Mouse (Mus musculus): ENCODE measurements around the gene Cdk12.
"Not testable (repeated sequence)": the region's sequence is repeated elsewhere in the genome, so short reads cannot be mapped to it uniquely, and the experiment has no call there.

Gene Cdk12

DNA sequence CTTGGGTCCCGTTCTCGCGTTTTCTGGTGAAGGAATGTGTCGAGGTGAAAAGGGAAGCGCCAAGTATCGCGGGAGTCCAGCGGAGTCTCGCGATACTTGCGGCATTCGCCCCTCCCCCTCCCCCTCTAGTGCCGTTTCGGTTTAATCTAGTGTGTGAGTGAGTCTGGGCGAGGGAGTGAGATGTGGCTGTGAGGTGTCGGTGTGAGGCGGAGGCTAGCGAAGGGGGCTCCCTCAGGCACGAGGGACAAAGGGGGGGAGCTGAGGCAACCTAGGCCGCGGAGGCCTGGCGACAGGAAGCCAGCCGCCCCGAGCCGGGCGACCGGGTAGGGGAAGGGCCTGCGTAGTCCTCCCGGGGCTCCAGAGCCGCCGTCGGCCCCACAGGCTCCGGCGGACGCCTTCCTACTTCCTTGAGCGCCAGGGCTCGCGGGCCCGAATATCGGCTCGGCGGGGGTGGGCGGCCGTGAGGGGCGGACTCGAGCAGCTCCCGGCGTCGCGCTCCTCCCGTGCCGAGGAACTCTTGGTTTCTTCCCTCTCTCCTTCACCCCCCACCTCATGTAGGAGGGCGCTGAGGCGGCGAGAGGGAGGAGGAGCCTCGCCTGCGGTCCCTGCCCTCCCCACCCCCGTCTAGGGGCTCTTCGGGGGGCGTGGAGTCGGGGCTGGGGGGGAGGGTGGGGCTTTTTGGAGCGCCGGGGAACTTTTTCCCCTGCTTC lies at the start of gene Cdk12:
Gene Cdk12, plus strand, starts transcription at position 419 of the 710 bp plus-strand sequence.
- DNase-seq (ENCODE audit: low read depth in 1 of 2, low spot score in 2 of 2) = peak; percentile 87 to 92

DNA sequence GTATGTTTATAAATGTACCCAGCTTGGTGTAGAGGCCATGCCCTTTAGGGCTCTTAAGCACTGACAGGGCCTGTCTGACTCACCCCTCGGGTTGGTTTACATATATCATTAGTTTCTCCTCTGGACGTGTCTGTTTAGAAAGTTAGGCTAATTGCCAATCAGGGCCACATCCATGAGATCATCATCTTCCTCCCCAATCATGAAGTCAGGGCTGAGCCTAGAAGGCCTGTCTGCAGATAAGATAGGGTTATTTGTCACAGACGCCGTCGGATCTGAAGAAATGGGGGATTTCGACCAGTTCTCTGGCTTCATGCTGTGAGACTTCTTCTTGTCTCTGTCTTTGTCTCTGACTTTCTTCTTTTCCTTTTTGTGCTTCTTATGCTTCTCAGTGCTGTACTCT lies 47.8 kb upstream of the Cdk12 start:
- DNase-seq (ENCODE audit: low read depth in 1 of 2, low spot score in 2 of 2) = no peak

DNA sequence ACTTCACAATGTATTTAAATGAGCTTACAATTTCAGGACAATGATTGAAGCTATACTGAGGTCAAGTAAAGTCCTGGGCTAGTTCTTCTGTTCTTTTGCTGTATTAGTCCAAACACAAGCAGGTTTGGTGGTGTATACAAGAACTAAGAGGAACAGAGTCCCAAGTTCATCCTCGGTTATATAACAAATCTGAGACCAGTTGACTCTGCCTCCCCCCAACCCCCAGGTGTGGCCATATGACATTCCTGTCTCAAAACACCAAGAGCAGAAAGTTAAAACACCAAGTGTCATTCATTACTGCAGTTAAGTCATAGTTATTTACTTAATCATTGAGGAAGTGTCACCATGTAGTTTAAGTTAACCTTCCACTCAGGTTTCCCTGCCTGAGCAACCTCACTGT lies 34.5 kb upstream of the Cdk12 start:
- no peak for DNase-seq (ENCODE audit: low read depth in 1 of 2, low spot score in 2 of 2)

DNA sequence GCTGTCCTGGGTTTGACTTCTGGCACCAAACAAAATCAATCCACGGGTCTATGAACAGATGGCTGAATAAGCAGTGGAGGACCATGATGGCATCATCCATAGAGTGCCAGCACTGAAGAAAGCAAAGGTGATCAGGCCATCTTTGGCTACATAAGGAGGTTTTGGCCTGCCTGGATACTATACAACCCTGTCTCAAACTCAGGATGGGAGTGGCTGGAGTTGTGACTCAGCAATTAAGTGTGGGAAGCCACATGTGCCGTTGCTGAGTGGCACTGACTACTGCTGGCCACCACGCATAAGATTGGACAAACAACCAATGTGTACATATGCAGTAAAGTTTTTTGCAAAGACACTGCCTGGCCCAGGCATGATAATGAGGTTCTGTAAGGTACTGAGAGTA lies 20.7 kb upstream of the Cdk12 start:
- not testable (repeated sequence) for DNase-seq (ENCODE audit: low read depth in 1 of 2, low spot score in 2 of 2)

DNA sequence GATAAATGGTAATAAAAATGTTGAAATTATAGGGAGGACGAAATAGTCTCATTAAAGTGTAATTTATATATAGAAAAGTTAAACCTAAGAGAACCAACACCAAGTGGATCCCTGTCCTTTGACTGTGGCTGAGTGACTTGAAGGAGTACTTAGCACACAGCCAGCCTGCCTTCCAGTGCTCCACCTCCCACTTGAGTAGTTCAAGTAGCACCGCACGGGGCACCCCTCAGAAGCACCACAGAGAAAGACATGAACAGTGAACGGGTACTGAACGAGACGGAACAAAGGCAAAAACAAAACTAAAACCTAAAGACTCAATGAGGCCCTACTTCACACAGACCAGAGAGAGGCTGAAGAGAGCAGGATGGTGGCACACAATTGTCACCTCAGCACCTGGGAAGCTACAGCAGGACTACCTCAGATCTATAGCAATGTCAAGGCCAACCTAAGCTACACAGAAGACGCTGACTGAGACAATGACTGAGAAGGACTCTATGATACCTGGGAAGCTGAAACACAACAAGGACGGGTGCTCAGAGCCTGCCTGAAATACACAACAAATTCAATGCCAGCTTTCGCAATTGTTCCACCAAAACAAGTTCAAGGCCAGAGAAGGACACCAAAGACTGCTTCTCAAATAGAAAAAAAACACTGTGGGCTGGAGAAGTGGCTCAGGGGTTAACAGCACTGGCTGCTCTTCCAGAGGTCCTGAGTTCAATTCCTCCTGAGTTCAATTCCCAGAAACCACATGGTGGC lies 15.0 kb upstream of the Cdk12 start:
- DNase-seq (ENCODE audit: low read depth in 1 of 2, low spot score in 2 of 2) = no peak

DNA sequence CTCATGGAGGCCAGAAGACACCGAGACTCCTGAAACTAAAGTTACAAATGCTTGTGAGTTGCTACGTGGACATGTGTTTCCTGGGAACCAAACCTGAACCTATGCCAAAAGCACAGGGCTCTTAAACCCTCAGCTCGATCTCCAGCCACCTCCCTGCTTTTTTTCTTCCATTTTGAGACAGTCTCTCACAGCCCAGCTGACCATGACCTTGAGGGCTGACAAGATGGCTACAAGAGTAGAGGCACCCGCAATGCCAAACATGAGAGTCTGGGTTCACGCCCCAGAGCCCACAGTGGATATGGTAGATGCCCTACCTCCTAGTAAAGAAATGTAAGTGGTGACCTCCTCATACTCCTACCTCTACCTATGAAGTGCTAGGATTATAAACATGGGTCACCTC lies 12.0 kb upstream of the Cdk12 start:
- no peak for DNase-seq (ENCODE audit: low read depth in 1 of 2, low spot score in 2 of 2)

DNA sequence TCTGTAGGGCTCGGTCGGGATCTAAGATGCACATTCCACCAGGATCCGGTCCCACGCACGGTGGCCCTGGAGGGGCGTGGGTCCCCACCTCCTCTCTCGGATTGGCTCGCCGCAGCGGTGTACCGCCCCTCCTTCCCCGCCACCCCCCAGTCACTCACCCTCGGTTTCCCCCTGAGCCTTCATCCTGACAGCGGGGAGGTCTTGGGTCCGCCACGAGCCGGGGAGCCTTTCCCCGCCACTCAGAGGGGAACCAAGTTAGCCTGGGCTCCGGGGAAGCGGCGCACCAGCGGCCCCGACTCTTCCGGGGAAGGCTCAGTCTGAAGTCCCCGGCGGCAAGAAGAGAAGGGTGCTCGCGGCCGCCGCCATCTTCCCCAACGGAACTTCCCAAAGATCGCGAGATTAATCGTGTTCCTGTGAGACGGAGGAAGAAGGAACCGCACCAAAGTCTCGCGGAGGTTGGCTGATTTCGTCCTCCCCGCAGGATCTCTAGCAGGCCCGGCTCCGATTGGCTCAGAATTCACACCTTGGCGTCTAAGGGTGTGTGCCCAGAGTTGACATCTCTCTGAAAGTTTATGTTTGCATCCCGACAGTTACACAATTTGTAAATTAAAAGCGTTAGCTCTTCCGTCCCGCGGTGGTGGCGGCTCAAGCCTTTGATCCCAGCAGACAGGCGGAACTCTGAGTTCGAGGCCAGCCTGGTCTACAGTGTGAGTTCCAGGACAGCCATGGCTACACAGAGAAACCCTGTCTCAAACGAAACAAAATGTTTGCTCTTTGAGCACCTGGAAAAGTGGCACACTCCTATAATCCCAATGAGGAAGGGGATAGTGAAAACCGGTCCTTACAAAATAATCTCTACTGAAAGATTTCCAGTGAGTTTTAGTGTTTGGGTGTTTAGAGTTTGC lies 9.7 kb upstream of the Cdk12 start, which contains the start of gene Med1:
Gene Med1, minus strand, starts transcription at position 393 of the 905 bp plus-strand sequence.
- peak; percentile 86 to 90 for DNase-seq (ENCODE audit: low read depth in 1 of 2, low spot score in 2 of 2)

DNA sequence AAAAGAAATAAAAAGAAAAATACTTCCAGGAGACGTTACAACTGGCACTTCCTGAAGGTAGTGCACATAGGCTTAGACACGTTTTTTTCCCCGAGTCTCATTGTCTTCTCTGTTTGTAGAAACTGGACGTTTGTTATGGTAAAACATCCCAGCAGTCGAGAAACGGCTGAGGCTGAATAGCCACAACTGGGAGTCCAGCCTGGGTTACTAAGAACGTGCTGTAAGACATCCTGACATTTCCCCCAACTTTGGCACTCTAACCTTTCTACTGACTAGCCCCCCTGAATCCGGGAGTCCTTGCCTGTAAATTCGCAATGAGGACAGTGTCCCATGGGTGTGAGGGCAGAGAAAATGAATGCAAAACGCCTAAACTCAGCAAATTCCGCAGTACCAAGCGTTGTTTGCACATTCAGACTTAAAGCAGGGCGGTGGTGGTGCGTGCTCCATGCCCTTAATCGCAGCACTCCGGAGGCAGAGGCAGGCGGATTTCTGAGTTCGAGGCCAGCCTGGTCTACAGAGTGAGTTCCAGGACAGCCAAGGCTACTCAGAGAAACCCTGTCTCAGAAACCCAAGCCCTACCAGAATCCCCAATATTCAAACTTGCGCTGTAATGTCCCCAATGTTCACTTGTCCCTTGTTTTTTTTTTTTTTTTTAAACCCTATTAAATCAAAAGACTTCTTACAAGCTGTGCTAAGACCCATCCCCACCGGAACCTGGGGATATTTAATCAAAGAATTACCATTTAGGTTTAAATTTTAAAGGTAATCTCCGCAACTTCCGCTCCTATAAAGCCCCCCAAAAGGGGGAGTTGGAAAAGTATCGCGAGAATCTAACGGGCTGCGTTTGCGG lies 843 bp upstream of the Cdk12 start:
- DNase-seq (ENCODE audit: low read depth in 1 of 2, low spot score in 2 of 2) = peak in 1 of 2 experiments; percentile 21

DNA sequence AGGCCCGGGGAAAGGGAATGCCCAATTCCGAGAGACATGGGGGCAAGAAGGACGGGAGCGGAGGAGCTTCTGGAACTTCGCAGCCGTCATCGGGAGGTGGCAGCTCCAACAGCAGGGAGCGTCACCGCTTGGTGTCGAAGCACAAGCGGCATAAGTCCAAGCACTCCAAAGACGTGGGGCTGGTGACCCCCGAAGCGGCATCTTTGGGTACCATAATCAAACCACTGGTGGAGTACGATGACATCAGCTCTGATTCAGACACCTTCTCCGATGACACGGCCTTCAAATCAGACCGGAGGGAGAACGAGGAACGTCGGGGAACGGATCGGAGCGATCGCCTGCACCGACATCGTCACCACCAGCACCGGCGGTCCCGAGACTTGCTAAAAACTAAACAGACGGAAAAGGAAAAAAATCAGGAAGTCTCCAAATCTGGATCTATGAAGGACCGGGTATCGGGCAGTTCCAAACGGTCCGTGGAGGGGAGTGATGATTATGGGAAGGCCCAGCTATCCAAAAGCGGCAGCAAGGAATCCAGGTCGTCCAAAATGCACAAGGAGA lies 572 bp downstream of the Cdk12 start:
- DNase-seq (ENCODE audit: low read depth in 1 of 2, low spot score in 2 of 2) = peak in 1 of 2 experiments; percentile 42

DNA sequence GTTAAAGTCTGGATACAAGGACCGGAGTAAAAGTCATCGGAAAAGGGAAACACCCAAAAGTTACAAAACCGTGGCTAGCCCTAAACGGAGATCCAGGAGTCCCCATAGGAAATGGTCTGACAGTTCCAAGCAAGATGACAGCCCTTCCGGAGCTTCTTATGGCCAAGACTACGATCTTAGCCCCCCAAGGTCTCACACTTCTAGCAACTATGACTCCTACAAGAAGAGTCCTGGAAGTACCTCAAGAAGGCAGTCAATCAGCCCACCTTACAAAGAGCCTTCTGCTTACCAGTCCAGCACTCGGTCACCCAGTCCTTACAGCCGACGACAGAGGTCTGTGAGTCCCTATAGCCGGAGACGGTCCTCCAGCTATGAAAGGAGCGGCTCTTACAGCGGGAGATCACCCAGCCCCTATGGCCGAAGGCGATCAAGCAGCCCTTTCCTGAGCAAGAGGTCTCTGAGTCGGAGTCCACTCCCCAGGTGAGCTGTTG lies 1.1 kb downstream of the Cdk12 start:
- DNase-seq (ENCODE audit: low read depth in 1 of 2, low spot score in 2 of 2) = no peak

DNA sequence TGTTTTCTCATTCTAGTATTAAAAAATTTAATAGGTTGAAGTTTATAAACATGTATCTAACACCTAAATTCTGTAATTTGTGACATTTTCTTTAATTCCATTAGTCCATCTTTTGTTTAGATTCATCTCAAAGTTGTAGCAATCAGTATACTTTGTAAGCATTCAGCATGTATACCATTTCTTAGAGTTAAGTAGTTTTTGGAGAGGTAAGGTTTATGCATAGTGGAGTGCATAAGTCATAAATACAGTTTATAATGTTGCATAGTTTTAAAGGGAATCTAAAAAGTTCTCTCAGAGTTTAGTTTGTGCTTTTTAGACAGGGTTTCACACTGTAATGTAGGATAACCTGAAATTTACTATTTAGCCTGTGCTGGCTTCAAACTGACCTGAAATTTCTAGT lies 2.6 kb downstream of the Cdk12 start:
- DNase-seq (ENCODE audit: low read depth in 1 of 2, low spot score in 2 of 2) = no peak

DNA sequence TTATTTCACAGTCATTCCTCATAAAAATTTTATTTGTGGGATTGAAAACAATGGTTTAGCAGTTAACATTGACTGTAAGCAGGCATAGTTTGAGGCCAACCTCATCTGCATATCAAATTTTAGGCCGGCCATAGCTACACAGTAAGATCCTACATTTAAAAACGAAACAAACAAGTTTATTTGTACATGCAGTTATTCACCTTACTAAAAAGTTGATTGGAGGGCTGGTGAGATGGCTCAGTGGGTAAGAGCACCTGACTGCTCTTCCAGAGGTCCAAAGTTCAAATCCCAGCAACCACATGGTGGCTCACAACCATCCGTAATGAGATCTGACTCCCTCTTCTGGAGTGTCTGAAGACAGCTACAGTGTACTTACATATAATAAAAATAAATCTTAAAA lies 3.4 kb downstream of the Cdk12 start:
- not testable (repeated sequence) for DNase-seq (ENCODE audit: low read depth in 1 of 2, low spot score in 2 of 2)

DNA sequence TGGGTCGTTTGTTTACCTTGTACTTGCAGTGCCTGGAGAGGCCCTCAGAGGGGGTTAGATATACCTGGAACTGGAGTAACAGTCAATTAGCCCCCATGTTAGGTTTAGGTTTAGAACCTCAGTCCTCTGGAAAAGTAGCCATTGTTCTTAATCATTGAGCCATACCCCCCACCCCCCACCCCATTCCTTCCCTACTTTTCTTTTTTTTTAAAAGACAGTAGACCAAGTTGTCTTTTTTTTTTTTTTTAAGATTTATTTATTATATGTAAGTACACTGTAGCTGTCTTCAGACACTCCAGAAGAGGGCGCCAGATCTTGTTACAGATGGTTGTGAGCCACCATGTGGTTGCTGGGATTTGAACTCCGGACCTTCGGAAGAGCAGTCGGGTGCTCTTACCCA lies 6.8 kb downstream of the Cdk12 start:
- DNase-seq (ENCODE audit: low read depth in 1 of 2, low spot score in 2 of 2) = not testable (repeated sequence)

DNA sequence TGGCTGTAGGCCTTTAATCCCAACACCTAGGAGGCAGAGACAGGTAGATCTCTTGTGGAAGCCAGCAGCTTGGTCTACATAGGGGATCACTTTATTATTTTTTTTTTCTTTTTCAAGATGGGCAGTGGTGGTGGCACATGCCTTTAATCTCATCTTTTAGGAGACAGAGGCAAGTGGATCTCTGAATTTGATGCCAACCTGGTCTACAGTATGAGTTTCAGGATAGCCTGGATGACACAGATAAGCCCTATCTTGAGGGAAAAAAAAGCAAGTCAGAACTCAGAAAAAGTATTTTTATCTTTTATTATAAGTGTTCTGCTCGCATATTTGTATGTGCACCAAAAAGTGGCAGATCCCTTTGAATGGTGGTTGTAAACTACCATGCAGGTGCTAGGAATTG lies 10.5 kb downstream of the Cdk12 start:
- DNase-seq (ENCODE audit: low read depth in 1 of 2, low spot score in 2 of 2) = no peak

DNA sequence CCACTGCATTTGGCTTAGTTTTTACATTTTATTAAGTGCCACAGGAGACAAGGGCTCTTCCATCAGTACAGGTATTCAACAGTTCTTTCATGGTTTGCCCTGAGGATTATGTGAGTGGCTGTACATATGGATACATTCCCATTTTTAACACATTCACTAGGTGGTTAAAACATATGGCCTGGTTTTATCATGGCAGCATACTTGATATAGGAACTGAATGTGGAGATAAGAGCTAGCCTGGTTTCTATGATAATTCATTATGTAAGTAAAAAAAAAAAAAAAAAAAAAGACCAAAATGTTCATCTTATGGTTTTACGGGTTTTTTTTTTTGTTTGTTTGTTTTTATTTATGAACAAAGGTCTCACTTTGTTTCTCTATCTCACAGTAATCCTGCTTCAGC lies 23.5 kb downstream of the Cdk12 start:
- no peak for DNase-seq (ENCODE audit: low read depth in 1 of 2, low spot score in 2 of 2)

DNA sequence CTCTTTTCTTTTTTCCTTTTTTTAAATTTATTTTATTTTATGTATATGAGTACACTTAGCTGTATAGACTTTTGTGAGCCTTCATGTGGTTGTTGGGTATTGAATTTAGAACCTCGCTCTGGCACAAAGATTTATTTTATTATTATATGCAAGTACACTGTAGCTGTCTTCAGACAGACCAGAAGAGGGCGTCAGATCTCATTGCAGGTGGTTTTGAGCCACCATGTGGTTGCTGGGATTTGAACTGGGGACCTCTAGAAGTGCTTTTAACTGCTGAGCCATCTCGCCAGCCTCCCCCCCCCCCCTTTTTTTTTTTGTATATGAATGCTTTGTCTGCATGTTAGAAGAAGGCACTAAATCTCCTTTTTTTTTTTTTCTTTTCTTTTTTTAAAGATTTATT lies 35.6 kb downstream of the Cdk12 start:
- DNase-seq (ENCODE audit: low read depth in 1 of 2, low spot score in 2 of 2) = no peak

DNA sequence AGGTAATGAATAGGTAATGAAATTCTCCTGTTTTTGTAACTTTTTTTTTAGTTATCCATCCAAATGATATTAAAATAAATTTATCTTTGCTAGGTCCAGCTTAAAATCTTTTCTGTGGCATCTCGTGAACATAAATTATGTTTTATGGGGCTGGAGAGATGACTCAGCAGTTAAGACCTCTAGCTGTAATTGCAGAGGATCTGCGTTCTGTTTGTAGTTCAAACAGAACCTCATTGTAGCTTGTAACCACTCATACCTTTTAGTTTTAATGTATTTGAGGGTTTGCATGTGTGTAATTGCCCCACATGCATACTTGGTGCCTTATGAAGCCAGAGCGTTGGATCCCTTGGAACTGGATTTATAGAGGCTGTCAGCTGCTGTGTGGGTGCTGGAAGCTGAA lies 36.1 kb downstream of the Cdk12 start:
- DNase-seq (ENCODE audit: low read depth in 1 of 2, low spot score in 2 of 2) = no peak

DNA sequence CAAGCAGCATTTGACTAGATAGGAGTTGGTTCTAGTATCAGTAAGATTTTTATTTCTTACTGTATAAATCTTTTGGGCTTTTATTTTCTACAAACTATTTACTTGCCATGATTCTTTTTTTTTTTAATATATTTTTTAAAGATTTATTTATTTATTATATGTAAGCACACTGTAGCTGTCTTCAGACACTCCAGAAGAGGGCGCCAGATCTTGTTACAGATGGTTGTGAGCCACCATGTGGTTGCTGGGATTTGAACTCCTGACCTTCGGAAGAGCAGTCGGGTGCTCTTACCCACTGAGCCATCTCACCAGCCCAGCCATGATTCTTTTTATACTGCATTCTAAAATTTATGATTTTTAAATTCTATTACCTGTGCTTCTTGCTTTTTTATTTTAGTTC lies 40.1 kb downstream of the Cdk12 start:
- DNase-seq (ENCODE audit: low read depth in 1 of 2, low spot score in 2 of 2) = not testable (repeated sequence)

DNA sequence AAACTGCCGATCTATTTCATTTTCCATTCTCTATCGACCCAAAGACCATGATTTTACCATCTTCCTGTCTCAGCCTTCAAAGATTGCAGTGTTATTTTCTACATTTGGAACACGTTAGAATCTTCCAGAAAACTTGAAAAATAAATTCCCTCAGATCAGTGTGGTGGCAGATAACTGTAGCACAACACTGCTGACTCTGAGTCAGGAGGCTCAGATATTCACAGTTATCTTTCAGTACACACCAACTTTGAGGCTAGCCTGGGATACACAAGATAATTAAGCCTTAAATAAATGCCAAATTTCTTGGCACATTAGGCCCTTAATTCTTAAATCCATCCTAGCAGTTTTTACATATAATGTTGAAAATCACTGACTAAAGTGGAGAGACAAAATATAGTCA lies 41.6 kb downstream of the Cdk12 start:
- no peak for DNase-seq (ENCODE audit: low read depth in 1 of 2, low spot score in 2 of 2)

DNA sequence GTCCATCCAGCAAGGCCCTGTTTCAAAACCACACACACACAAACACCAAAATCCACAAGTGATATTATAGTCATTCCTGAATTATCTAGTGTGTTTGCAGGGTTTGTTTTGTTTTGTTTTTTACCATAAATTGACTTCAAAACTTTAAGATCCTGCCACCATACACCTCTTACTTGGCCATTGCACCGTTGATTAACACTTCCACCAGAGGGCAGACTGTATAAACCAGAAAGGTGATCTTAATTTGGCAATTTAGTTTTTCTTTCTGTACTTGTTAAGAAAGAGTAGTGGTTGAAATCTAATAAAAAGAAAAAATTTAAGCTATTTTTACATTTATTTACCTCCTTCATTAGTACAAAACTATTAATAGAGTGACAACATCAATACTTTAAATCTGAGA lies 44.5 kb downstream of the Cdk12 start:
- no peak for DNase-seq (ENCODE audit: low read depth in 1 of 2, low spot score in 2 of 2)
